Mouse (Mus musculus): Measurements from ENCODE around the gene Trp53rka. TPM values are rescaled to one million over a fixed set of nuclear protein-coding genes. Genes with fewer than 3 reads are reported as not detected.
A peak's percentile ranks its signal among the peaks of the same experiment; 100 is the strongest.
"Not testable (repeated sequence)": the region's sequence is repeated elsewhere in the genome, so short reads cannot be mapped to it uniquely, and the experiment has no call there.

Trp53rka gene
- total RNA-seq (2021) = 10 to 100 TPM; 19.5 to 23.3 TPM
- long read RNA-seq, transcript Trp53rka-201 (2 exons, 1,880 nt) = major isoform, 34 of 48 reads
- long read RNA-seq, partial matches to known transcripts = 0 of 48 reads
- long read RNA-seq, other reads (novel, unspliced or antisense) = 14 of 48 reads

DNA sequence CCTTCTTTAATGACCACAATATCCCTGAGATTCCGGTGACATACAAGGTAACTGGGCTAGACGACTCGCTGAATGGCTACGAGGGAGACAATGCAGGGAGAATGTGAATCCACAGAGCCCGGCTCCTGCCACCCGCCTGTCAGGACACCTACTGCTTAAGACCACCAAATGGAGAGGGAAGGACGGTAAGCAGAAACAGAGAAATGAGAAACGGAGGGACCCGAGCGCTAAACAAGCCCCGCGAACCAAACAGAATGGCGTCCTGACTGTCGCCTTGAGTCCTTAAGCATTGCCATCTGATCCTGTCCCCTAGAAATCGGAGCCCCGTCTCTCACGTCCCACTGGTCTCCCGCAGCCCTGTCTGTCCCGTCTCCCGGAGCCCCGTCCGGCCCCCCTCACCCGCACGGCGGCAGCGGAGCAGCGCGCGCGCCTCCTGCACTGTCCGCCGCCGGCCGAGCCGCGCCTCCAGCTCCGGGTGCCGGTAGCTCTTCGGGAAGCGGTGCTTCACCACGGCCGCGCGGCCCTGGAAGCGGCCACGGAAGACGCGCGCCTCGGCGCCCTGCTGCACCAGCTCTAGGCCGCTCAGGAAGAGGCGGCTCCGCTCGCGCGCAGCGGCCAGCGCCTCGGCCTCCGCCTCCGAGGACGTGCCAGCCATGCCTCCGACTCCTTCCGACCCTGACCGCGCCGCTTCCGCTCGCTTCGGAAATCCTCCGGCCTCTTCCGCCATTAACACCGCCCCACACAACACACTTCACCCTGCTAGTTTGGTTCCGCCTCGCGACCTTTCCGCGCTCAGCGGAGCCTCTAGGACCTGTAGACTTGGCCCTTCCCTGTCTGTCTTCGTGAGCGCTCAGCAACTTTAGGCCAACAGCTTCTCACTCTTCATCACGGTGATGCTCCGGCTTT is at the start of gene Trp53rka:
Gene Trp53rka (minus strand): TSS at position 677 of the 906 bp plus-strand sequence.
- peak; percentile 81 to 87 for DNase-seq (ENCODE audit: low spot score in 2 of 2)

DNA sequence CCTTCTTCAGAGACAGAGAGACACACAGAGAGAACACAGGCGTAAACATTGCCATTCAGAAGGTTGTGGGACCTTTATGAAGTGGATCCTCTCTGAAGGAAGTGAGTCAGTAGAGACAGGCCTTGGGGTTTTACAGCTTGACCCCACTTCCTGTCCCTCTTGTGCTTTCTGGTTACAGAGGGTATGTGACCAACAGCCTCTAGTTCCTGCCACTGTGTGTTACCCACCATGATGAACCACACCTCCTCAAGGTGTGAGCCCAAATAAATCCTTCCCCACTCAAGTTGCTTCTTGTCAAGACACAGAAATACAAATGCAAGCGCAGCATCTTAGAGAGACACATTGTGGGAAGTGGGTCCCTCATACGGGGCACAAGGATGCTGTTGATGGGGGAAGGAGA is 47.9 kb upstream of the Trp53rka start:
- no peak for DNase-seq (ENCODE audit: low spot score in 2 of 2)

DNA sequence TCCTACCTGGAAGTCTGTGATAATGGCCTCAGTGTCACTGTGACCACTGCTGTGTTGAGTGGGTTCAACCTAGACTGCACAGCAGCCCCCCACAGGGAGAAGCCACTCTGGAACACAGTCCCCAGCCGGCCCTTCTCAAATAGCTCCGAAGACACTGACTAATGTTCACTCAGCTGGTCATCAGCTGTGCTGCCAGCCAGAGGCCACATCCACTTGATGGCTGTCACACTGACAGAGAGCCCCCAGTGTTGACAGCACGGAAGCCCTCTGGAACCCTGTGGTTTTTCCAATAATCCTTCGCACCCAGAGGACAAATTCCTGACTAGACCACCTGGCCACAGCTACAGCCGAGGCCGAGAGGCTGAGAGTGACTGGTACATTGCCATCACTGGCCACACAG is 40.7 kb upstream of the Trp53rka start:
- no peak for DNase-seq (ENCODE audit: low spot score in 2 of 2)

DNA sequence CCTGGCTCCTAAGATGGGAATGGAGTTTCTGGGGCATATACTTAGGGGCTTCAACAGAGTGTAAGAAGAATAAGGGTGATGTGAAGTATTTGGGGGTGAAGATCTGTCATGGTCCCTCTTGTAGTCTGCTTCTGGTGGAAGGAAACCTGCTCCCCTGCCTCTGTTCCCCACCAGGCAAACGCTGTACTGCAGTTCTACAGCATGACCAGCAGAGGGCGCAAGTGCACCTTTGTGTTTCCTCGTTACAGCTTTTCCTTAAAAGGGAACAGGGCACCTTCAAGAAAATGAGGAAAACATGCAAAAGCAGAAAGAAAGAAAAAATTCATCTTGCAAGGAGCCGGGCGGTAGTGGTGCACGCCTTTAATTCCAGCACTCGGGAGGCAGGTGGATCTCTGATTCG is 36.0 kb upstream of the Trp53rka start:
- peak; percentile 83 to 86 for DNase-seq (ENCODE audit: low spot score in 2 of 2)

DNA sequence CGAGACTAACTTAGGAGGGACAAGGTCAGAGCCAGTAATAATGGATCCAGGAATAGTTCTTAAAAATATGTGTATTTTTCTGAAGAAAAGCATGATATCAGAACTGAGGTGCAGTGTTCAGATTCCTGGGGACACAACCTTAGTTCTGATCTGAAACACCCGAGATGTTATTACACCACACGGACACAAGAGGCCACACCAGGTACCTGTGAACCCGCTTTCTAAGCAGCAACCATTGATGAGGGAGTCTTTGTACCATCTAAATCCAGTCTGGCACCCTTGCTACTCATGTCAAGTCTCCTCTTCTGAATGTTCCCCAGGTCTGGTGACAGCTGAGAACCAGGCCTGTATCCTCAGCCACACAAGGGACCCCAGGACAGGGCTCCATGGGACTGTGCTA is 32.5 kb upstream of the Trp53rka start:
- DNase-seq (ENCODE audit: low spot score in 2 of 2) = peak in 1 of 2 experiments; percentile 39

DNA sequence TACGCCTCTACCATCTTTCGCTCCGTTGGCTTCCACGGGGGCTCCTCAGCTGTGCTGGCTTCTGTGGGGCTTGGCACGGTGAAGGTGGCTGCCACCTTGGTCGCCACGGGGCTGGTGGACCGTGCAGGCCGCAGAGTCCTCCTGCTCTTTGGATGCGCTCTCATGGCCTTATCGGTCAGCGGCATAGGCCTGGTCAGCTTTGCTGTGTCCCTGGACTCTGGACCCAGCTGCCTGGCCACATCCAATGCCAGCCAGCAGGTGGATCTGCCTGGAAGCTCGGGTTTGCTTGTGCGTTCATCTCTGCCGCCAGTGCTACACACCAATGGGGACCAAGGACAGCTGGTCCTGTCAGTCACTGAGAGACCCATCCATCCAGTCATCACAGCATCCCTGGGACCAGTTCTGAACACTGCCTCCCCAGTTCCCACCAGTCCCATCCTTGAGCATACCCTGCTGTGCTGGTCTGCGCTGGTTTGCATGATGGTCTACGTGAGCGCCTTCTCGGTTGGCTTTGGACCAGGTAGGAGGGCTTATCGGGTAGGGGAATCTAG is 22.1 kb upstream of the Trp53rka start:
- DNase-seq (ENCODE audit: low spot score in 2 of 2) = no peak

DNA sequence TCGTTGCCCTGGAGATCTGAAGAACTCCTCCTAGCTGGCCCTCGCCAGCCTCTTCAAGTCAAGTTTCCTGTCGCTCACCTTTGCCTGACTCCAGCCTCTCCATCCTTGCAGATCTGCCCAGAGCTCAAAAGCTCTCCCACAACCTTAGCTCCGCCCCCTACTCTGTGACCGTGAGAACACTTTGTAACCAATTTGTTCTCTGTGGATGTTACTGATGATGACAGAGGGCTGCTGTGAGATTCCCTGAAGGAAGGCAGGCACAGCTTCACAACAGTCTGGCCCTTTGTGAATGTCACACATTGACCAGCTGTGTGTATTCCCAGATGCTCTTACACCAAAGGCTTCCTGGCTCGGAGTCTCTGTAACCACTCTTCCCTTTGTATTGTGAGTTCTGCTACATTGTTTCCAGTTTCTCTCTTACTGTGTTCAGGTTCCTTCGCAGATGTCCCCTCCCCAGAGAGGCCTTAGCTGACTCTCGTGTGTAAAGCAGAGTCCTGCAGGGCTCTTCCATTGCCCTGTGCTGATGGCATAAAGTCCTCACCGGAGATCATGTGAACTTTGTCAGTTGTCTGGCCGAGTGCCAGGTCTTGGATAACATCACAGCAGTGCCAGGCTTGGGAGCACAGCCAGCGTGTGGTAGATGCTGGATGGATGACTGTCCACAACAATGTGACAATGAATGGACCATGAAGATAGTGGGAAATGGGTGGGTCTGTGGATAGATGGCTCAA is 19.9 kb upstream of the Trp53rka start:
- DNase-seq (ENCODE audit: low spot score in 2 of 2) = no peak

DNA sequence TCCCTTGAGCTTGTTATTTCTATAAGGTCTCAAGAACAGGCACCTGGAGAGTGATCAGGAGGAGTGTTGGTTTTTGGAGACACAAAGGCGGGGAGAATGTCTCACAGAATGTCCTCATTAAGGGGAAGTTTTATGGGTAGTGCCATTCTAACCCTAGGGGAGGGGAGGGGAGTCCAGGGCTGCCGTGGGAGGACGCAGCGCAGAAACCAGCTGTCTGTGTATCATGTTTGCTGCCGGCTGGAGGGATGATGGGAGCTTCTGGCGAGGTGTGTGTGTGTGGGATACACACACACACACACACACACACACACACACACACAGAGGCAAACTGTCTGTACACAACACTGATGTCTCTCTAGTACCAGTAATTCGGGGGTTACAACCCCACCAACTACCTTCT is 19.3 kb upstream of the Trp53rka start:
- DNase-seq (ENCODE audit: low spot score in 2 of 2) = no peak

DNA sequence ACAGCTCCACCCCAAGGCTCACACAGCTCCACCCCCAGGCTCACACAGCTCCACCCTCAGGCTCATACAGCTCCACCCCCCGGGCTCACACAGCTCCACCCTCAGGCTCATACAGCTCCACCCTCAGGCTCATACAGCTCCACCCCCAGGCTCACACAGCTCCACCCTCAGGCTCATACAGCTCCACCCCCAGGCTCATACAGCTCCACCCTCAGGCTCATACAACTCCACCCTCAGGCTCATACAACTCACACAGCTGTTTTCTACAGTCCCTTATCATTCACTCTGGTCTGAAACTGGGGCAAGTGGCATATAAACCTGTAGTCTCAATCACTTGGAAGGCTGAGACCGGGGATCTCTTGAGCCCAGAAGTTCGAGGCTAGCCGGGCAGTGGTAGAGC is 18.4 kb upstream of the Trp53rka start:
- DNase-seq (ENCODE audit: low spot score in 2 of 2) = not testable (repeated sequence)

DNA sequence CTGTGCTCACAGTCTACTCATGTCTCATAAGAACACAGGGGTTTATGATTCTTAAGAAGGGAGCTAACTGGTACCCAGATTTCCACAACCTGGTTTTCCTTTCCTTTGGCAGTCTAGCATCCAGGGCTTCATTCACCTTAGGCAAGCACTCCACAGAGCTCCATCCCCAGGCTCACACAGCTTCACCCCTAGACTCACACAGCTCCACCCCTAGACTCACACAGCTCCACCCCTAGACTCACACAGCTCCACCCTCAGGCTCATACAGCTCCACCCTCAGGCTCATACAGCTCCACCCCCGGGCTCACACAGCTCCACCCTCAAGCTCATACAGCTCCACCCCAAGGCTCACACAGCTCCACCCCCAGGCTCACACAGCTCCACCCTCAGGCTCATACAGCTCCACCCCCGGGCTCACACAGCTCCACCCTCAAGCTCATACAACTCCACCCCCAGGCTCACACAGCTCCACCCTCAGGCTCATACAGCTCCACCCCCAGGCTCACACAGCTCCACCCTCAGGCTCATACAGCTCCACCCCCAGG is 17.9 kb upstream of the Trp53rka start:
- not testable (repeated sequence) for DNase-seq (ENCODE audit: low spot score in 2 of 2)

DNA sequence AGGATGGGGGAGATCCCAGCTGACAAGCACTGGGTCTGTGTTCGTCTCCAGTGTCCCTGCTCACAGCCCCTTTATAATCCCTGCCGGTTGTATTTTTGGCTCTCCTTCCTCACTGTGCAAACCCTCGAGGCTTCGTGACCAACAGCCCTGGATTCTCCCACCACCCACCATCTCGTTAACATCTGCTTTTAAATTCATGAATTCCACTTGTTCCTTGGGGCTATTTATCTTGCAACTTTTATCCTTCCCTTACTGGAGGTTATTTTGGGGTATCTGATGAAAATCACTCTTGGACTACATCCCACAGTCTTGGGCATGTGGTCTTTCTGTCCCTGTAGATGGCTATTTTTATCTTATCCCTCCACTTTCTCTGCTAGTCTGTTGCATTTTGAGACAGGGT is 17.3 kb upstream of the Trp53rka start:
- no peak for DNase-seq (ENCODE audit: low spot score in 2 of 2)

DNA sequence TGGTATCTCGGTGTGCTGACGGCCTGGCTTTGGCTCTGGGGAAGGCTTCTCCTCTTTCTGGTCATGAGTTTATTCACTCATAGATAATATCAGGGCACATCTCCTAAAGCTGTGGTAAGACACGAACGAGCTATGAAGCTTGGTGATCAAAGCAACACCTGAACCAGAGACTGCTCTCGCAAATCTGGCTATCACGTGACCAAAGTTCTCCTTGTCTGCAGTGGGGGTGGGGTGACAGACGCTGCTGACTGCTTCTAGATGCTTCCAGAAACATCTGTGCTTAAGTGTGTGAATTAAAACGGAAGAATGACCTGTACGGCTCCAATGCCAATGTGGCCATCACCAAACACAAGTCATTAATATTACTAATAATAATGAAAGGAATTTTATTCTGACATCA is 16.6 kb upstream of the Trp53rka start:
- DNase-seq (ENCODE audit: low spot score in 2 of 2) = no peak

DNA sequence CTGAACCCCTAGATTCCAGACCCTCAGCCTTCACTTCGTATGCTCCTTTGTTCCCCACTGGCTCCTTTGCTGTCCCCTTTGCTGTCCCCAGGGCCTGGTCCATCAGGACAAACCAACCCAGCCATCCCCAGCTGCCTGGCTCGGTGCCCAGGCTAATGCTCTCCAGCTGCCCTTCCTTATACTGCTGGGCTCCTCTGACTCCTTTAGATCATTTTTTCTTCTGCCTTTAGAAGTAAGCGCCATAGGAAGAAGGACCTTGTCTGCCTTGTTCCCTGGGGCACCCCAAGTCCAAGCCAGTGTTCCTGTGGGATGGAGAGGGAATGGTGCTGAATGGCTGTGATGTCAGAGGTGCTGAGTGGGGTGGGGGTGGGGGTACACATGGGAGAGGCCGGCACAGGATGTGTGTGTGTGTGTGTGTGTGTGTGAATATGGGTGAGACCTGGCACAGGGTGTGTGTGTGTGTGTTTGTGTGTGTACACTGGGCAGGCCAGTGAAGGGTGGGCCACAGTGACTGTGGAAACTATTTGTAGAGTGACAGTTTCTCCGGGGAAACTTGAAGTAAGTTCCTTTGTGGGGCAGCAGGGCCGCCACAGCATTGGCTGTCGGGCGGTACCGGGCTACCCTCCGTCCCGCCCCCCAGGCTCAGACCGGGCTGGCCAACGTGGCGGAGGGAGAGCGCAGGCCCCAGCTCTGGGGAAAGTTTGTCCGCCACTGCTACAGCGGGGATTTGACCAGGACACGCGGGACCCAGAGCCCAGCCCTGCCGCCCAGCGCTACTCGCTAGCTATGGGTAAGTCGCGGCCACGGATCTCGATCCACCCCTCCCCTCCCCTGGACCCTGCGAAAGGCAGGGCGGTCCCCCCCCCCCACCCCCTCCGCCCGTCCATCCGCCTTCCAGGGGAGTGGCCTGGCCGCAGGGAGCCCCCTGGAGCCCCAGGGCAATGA is 10.4 kb upstream of the Trp53rka start, which contains the start of gene Slc2a10:
Gene Slc2a10 (plus strand): TSS at position 529 of the 945 bp plus-strand sequence.
- peak in 1 of 2 experiments; percentile 50 for DNase-seq (ENCODE audit: low spot score in 2 of 2)

DNA sequence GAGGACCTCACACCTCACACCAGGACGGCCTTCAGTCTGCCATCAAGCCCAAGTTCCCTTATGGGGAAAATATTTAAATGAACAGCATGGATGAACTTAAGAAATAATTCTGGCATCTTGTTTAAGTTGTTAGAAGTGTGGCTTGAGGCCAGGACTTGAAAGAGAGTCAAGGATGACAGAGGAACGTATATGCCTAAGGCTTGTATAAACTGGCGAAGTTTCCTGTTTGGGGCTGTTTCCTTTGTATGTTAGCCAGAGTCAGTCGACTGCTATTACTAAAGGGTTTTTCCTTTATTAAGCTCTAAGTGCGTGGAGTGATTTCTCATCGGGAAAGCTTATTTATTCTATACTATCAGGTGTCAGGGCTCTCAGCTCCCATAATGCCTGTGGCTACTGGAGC is 5.7 kb upstream of the Trp53rka start:
- DNase-seq (ENCODE audit: low spot score in 2 of 2) = no peak

DNA sequence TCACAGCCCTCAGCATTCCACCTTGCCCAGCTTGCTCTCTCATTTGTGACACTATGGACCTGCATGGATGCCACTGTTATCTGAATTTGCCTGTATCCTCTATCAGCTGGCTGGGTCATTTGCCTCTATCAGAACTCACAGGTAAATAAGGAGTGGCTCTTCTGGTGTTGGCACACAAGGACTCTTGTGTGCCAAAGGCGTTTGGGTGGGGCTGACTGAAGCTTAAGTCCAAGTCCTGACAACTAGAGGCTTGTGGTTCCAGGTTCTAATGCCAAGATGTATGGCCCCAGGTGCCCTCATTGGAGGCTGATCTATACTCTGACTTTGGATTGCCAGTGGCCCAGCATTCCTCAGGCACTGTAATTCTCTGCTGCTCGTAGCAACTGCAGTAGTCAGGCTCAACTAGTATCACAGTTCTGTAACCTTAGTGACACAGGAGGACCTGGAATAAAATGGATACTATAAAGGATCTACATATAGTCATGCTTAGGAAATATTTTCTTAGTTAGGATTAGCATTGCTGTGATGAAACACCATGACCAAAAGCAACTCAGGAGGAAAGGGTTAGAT is 4.7 kb upstream of the Trp53rka start:
- no peak for DNase-seq (ENCODE audit: low spot score in 2 of 2)

DNA sequence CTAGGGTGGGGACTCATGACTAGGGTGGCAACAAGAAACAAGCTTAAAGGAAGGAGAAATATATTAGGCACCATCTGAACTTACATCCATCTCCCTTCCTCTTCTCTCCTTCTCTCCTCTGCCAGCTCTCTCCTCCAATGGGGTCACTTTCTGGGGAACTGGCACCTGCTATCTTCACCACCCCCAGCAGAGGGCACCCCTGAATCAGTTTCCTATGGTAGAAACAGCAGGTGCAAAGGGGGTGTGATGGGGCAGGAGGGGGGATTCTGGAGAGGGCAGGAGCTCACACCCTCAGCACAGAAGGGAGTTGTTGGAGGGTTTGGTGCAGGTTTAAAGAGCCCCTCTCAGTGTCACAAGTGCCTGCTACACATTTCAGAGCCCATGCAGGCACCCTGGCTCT is 3.1 kb upstream of the Trp53rka start:
- DNase-seq (ENCODE audit: low spot score in 2 of 2) = peak; percentile 72 to 74

DNA sequence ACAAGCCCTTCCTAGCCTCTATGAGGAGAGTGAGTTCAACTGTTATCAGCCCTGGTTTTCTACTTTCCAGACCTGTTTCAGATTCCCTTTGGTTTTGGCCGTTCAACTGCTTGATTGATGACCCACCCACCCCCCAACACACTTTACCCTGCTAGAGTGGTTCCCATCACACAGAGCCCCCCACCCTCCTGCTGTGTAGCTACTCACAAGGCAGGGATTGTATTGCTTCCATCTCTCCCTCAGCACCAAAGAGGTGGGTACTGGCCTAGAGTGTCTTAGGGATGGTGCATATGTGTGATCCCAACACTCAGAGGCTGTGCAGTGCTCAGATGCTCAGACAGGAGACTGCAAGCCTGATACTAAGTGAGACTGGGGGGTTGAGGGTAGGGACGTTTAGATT is 1.4 kb upstream of the Trp53rka start:
- DNase-seq (ENCODE audit: low spot score in 2 of 2) = no peak

DNA sequence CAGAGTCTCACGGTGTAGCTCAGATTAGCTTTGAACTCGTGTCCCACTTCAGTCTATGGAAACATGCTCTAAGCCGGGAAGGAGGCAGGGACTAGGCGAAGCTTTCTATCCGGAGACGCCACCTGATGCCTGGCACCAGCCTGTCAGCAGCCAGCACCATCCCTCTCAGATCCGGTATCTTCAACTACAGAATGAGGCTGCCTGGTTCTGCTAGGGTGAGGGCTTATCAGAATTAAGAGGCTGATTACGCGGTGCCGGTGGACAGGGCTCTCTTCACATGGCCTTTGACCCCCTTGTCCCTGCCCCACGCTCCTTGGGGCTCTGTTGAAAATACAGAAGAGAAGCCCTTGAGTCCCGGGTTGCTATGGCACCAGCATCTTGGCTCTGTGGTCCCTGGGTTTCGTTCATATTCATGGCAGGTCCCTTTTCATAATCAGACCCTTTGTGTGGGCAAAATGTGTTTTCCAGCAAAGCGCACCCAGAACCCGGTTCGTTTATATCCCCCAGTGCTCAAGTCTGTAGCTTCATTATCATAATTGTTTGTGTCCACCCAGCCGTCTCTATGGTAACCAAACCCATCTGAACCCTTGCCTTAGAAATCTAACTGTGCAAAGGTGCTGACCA is 575 bp upstream of the Trp53rka start:
- peak; percentile 58 to 69 for DNase-seq (ENCODE audit: low spot score in 2 of 2)

DNA sequence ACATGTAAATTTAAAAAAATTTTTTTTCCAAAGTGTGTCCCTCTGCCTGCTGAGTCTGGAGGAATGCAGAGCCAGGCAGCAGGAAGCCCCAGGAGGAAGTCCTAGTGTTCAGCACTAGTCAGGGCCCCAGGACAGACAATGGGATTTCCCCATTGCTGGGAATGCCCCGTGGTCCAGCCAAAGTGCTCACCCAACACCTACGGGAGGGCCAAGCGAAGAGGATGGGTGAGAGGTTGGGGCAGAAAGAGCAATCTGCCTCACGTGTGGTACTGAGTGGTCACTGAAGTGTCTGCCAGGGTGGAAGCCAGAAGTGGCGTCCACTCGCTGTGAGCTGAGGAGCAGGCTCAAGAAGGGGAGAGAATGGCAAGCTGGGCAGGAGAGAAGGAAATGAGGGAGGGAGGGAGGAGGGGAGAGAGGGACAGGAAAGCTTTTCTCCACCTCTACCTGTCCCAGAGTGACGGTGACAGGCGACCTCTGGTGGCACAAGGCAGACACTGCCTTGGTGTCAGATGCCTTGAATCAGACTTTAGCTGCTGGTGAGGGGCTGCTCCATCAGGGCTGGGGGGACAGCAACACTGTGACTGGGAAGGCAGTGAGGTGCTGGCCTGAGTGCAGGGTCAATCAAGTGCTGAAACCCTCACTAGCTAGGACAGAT is 6.1 kb downstream of the Trp53rka start:
- peak; percentile 68 to 77 for DNase-seq (ENCODE audit: low spot score in 2 of 2)
